Mouse (Mus musculus) intestine, embryonic 16.5 days (tissue): ENCODE data around the gene Slc43a2. TPM values are rescaled to one million over a fixed set of nuclear protein-coding genes. Genes with fewer than 3 reads are reported as not detected.

Experiments used
- ATAC-seq: fragments of 200-750 bp; cut with Nextera tagmentation; 2 replicates; pipeline ENCODE4 v1.8.0; 2017; ENCODE audit warnings: moderate TSS enrichment, moderate library complexity
- H3K27ac ChIP-seq: fragments of 300-500 bp; sonication (generic); 2 replicates; pipeline ENCODE4 v1.5.1; 2014; ENCODE audit warnings: mild to moderate bottlenecking, low read length
- H3K27me3 ChIP-seq: fragments of 300-500 bp; sonication (generic); replicated peaks from 2 replicates; pipeline ENCODE4 v1.6.1; 2014; ENCODE audit warnings: low read length, control low read depth, mixed read lengths; ENCODE audit not compliant: control insufficient read depth, insufficient read depth
- H3K36me3 ChIP-seq: fragments of 300-500 bp; sonication (generic); 2 replicates; pipeline ENCODE4 v1.6.1; 2014; ENCODE audit warnings: low read length, control low read depth; ENCODE audit not compliant: control insufficient read depth, insufficient read depth
- H3K4me1 ChIP-seq: fragments of 300-500 bp; sonication (generic); 2 replicates; pipeline ENCODE4 v1.6.1; 2014; ENCODE audit warnings: low read length, control low read depth, mixed read lengths; ENCODE audit not compliant: control insufficient read depth, insufficient read depth
- H3K4me2 ChIP-seq: fragments of 300-500 bp; sonication (generic); 2 replicates; pipeline ENCODE4 v1.6.1; 2014; ENCODE audit warnings: low read depth, low read length, control low read depth
- H3K4me3 ChIP-seq: fragments of 300-500 bp; sonication (generic); 2 replicates; pipeline ENCODE4 v1.5.1; 2014; ENCODE audit warnings: mild to moderate bottlenecking, low read length
- H3K9ac ChIP-seq: fragments of 300-500 bp; sonication (generic); 2 replicates; pipeline ENCODE4 v1.6.1; 2014; ENCODE audit warnings: low read depth, low read length
- H3K9me3 ChIP-seq: fragments of 300-500 bp; sonication (generic); 2 replicates; pipeline ENCODE4 v1.6.1; 2016; ENCODE audit warnings: low read length, control low read depth; ENCODE audit not compliant: control insufficient read depth
- WGBS: fragments of 180-500 bp; shearing (Covaris S2); extraction: QIAGEN DNeasy Blood & Tissue Kit; methylation state at CpG from one replicate; pipeline ENCODE4 v1.1.7; 2014; 5-methylcytosine and 5-hydroxymethylcytosine counted together
- polyA plus RNA-seq: library from polyadenylated mRNA; unstranded; fragments of >200 nt; fragmentation: Nextera tagmentation; extraction: Ambion mirVana; gene quantifications from 2 replicates; pipeline ENCODE4 v1.2.1, GENCODE M21; 2015

The Slc43a2 gene
- polyA plus RNA-seq, 1 experiment from 2014 or later = 22.0 TPM

GRCm38 (mm10) chr11:75575560-75576123, 44.1 kb downstream of the Slc43a2 start:
- no peak overlapping the region for H3K4me2 ChIP-seq
- H3K36me3 ChIP-seq = no peaks in the 10 kb centered on the region
- H3K4me3 ChIP-seq = no peak overlapping the region
- peaks cover 26% of the 10 kb centered on the region for H3K4me1 ChIP-seq
- H3K9ac ChIP-seq = no peak overlapping the region
- H3K9me3 ChIP-seq = no peaks in the 10 kb centered on the region
- no peaks in the 10 kb centered on the region for H3K27me3 ChIP-seq
- 69% methylated on average over 9 of the region's 9 CpGs for WGBS
- no peak overlapping the region for H3K27ac ChIP-seq
- ATAC-seq = no peak

GRCm38 (mm10) chr11:75578609-75579008, 47.1 kb downstream of the Slc43a2 start:
- Histone ChIP-seq H3K9me3 (no peaks in the 10 kb centered on the region), H3K27me3 (no peaks in the 10 kb centered on the region), H3K4me1 (peaks cover 7% of the 10 kb centered on the region), H3K36me3 (no peaks in the 10 kb centered on the region), H3K4me2 (no peak overlapping the region), H3K9ac (no peak overlapping the region), H3K27ac (no peak overlapping the region), H3K4me3 (no peak overlapping the region)
- ATAC-seq = no peak
- WGBS = 88% methylated on average over 5 of the region's 5 CpGs

GRCm38 (mm10) chr11:75581495-75582149, 50.1 kb downstream of the Slc43a2 start:
- WGBS = 89% methylated on average over 7 of the region's 7 CpGs
- no peak overlapping the region for H3K4me2 ChIP-seq
- H3K9me3 ChIP-seq = no peaks in the 10 kb centered on the region
- no peak overlapping the region for H3K4me3 ChIP-seq
- H3K9ac ChIP-seq = no peak overlapping the region
- no peak overlapping the region for H3K27ac ChIP-seq
- no peaks in the 10 kb centered on the region for H3K27me3 ChIP-seq
- no peak for ATAC-seq
- peaks cover 3% of the 10 kb centered on the region; the same call in 1 of the 2 replicates for H3K4me1 ChIP-seq
- H3K36me3 ChIP-seq = no peaks in the 10 kb centered on the region

- no peak overlapping the region for H3K4me2 ChIP-seq
- H3K9ac ChIP-seq = no peak overlapping the region
- no peak overlapping the region for H3K4me3 ChIP-seq
- no peaks in the 10 kb centered on the region for H3K9me3 ChIP-seq
- no peaks in the 10 kb centered on the region for H3K27me3 ChIP-seq
- H3K36me3 ChIP-seq = no peaks in the 10 kb centered on the region
- peak overlapping the region; percentile 80 for H3K27ac ChIP-seq
- peak; percentile 85 for ATAC-seq
- peaks cover 8% of the 10 kb centered on the region; the same call in 1 of the 2 replicates for H3K4me1 ChIP-seq
- WGBS = 70% methylated on average over 2 of the region's 2 CpGs
Observed at GRCm38 (mm10) chr11:75583521-75583920, 52.0 kb downstream of the Slc43a2 start.

- 68% methylated on average over 4 of the region's 4 CpGs for WGBS
- no peak for ATAC-seq
- H3K4me1 ChIP-seq = peaks cover 20% of the 10 kb centered on the region
- H3K9me3 ChIP-seq = no peaks in the 10 kb centered on the region
- no peak overlapping the region for H3K4me3 ChIP-seq
- H3K36me3 ChIP-seq = no peaks in the 10 kb centered on the region
- H3K4me2 ChIP-seq = no peak overlapping the region
- H3K27me3 ChIP-seq = no peaks in the 10 kb centered on the region
- H3K27ac ChIP-seq = no peak overlapping the region
- no peak overlapping the region for H3K9ac ChIP-seq
Observed at GRCm38 (mm10) chr11:75585061-75585460, 53.6 kb downstream of the Slc43a2 start.

DNA sequence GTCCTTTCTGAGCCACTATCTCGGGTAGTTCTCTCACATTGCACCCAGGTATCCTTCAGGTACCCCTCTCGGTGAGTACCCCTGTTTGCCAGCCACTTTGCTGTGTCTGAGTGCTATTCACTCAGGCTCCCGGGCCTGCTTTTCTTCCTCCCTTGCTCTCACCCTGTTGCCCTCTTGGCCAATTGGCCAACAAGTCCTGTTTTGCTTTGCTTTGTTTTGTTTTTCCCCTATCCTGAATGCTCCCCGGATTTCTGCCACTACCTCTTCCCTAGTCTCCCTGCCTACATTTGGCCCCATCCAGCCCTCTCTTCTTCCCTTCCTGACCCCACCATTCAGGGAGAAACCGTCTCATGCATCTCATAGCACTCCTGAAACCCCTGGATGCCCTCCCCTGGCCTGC, 54.5 kb downstream of the Slc43a2 start:
- Histone ChIP-seq H3K4me3 (no peak overlapping the region), H3K27me3 (no peaks in the 10 kb centered on the region), H3K4me1 (peaks cover 20% of the 10 kb centered on the region), H3K27ac (no peak overlapping the region), H3K36me3 (no peaks in the 10 kb centered on the region), H3K9ac (no peak overlapping the region; the same call in 1 of the 2 replicates), H3K9me3 (no peaks in the 10 kb centered on the region), H3K4me2 (no peak overlapping the region)
- WGBS = 79% methylated on average over 5 of the region's 5 CpGs
- no peak for ATAC-seq

DNA sequence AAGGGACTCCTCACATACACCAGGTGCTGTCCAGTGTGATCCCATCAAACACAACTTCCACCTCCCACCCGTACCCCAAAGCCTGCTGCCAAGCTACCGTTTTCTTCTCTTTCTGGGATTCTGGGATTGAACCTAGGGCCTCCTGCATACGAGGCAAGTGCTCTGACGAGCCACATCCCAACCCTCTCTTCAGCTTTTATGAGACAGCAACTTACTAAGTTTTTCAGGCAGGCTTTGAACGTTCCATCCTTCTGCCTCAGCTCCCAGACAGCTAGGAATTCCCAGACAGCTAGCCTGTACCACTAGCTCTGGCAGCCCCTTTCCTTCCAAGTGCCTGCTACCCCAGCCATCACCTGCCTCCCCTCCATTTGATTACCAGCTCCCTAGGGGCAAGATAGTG, 55.5 kb downstream of the Slc43a2 start:
- no peak overlapping the region for H3K27ac ChIP-seq
- peaks cover 20% of the 10 kb centered on the region for H3K4me1 ChIP-seq
- no peak for ATAC-seq
- H3K36me3 ChIP-seq = no peaks in the 10 kb centered on the region
- no peaks in the 10 kb centered on the region for H3K9me3 ChIP-seq
- whole genome bisulfite sequencing = 87% methylated on average over 5 of the region's 5 CpGs
- no peak overlapping the region for H3K4me3 ChIP-seq
- no peak overlapping the region for H3K9ac ChIP-seq
- no peaks in the 10 kb centered on the region for H3K27me3 ChIP-seq
- H3K4me2 ChIP-seq = no peak overlapping the region

- Histone ChIP-seq H3K4me1 (peaks cover 24% of the 10 kb centered on the region), H3K27me3 (no peaks in the 10 kb centered on the region), H3K36me3 (no peaks in the 10 kb centered on the region), H3K4me2 (peak within 1 kb of the TSS; percentile 69), H3K27ac (peak within 1 kb of the TSS; percentile 93), H3K9me3 (no peaks in the 10 kb centered on the region), H3K9ac (peak within 1 kb of the TSS; percentile 96), H3K4me3 (peak within 1 kb of the TSS; percentile 92)
- ATAC-seq = peak; percentile 84
- WGBS = 4% methylated on average over 49 of the region's 49 CpGs
Observed at GRCm38 (mm10) chr11:75587493-75588284, 56.2 kb downstream of the Slc43a2 start, which contains the start of gene Pitpna. TSS of gene Pitpna (plus strand) at chr11:75588097.

- WGBS = under 1% methylated on average over 37 of the region's 37 CpGs
- no peaks in the 10 kb centered on the region for H3K27me3 ChIP-seq
- H3K4me2 ChIP-seq = peak overlapping the region; percentile 69
- H3K4me3 ChIP-seq = peak overlapping the region; percentile 92
- peak overlapping the region; percentile 93 for H3K27ac ChIP-seq
- H3K4me1 ChIP-seq = peaks cover 25% of the 10 kb centered on the region
- ATAC-seq = peak; percentile 50
- H3K36me3 ChIP-seq = no peaks in the 10 kb centered on the region
- H3K9ac ChIP-seq = peak overlapping the region; percentile 96
- H3K9me3 ChIP-seq = no peaks in the 10 kb centered on the region
Observed at GRCm38 (mm10) chr11:75588285-75588941, 56.9 kb downstream of the Slc43a2 start.
